Mouse (Mus musculus) C2C12 (cell line): ENCODE measurements around the gene 6430548M08Rik.

ENCODE experiments used
- CEBPB ChIP-seq: IDR thresholded peaks from one replicate; pipeline ENCODE4 v1.6.1; 2011; ENCODE audit warnings: low read depth, mild to moderate bottlenecking, control low read depth, moderate library complexity
- CTCF ChIP-seq: IDR thresholded peaks from one replicate; pipeline ENCODE4 v1.5.1; 2011; ENCODE audit not compliant: control insufficient read depth, insufficient read depth, insufficient read length
- FOSL1 ChIP-seq: IDR thresholded peaks from one replicate; pipeline ENCODE4 v1.8.0; 2011; ENCODE audit warnings: mild to moderate bottlenecking, low read length; ENCODE audit not compliant: poor library complexity, insufficient read depth, severe bottlenecking
- MAX ChIP-seq: IDR thresholded peaks from one replicate; pipeline ENCODE4 v1.6.1; 2011; ENCODE audit warnings: mild to moderate bottlenecking, control low read depth
- MYOD1 ChIP-seq: IDR thresholded peaks from one replicate; pipeline ENCODE4 v1.6.1; 2011; ENCODE audit warnings: low read depth; ENCODE audit not compliant: control insufficient read depth, insufficient read length
- MYOG ChIP-seq: IDR thresholded peaks from one replicate; pipeline ENCODE4 v1.6.1; 2011; ENCODE audit not compliant: control insufficient read depth, insufficient read length; ENCODE audit errors: extremely low read depth
- USF1 ChIP-seq: IDR thresholded peaks from one replicate; pipeline ENCODE4 v1.6.1; 2011; ENCODE audit warnings: low read depth, mild to moderate bottlenecking, control low read depth, moderate library complexity

- TF ChIP-seq CTCF (no peak), USF1 (no peak), FOSL1 (no peak), CEBPB (no peak), MAX (no peak), MYOD1 (no peak), MYOG (no peak)
Observed at GRCm38 (mm10) chr8:120119429-120119828, 5.5 kb downstream of the 6430548M08Rik start.
